Mouse (Mus musculus) thymus, postnatal 14 days (tissue): ENCODE measurements around the gene Ten1.

ENCODE experiments used
- DNase-seq: peaks from one replicate; pipeline ENCODE4 v3.0.0; 2021

The Ten1 gene

GRCm38 (mm10) chr11:116197584-116197906 is 1.1 kb upstream of the Ten1 start:
- no peak for DNase-seq

DNA sequence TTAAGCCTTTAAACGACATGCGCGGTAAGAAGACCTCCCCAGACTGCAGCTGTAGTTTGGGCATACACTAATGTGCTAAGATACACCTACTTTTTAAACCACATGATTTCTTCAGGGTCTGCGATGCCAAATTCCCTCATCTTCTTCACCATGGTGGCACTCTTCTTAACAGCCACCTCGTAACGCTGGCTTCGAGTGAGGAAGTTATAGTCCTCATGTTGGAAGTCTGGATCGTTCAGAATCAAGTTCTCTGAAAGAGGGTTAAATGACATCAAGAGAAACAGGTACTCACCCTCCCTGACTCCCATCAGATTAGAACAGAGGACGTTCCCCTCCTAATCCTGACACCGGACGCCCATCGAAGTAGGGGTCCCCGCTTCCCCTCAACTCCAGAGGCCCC is 523 bp upstream of the Ten1 start:
- no peak for DNase-seq

DNA sequence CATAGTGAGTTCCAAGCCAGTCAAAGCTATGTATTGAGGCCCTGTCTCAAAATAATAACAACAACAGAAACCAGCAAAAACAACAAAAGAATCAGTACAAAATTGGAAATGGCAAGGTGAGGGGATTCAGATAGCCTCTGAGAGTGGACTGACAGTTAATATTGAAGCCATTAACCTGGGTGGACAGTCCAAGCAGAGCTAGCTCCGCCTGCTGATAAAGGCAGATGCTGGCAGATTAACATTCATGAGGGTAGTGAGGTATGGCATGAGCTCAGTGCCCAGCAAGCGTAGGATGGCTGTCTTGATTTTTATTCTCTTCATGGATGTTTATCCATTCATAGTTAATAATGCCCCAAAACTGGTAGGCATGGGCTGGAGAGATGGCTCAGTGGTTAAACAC is 2.5 kb downstream of the Ten1 start:
- DNase-seq: no peak

DNA sequence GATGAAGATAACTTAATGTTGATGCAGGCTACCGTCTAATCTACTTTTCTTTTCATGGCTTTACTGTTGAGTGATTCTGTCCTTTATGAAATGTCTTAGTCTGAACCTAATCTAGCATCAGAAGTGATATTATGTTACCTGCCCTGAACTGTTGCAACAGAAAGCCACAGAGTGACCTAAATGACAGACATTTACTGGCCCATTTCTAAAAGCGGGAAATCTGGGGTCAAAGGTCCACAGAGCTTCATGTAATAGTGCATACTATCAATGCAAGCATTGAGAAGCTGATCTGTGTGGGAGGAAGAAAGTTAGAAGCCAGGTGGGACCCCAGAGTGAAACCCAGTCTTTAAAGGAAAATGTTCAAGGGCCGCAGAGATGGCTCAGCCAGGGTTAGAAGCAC is 4.5 kb downstream of the Ten1 start:
- no peak for DNase-seq

GRCm38 (mm10) chr11:116206678-116207077 is 8.0 kb downstream of the Ten1 start:
- DNase-seq: no peak

DNA sequence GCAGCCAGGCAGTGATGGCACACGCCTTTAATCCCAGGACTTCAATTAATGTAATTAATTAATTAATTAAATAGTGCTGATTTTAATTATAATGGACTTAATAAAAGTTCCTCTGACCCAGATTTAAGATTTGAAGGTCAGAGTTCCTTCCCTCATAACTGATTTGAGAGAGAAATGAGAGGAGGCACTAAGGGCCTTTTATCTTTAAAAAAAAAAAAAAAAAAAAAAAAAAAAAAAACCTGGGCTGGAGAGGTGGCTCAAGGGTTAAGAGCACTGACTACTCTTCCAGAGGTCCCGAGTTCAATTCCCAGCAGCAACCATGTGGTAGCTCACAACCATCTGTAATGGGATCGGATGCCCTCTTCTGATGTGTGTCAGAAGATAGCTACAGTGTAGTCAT is 10.0 kb downstream of the Ten1 start:
- no peak for DNase-seq

DNA sequence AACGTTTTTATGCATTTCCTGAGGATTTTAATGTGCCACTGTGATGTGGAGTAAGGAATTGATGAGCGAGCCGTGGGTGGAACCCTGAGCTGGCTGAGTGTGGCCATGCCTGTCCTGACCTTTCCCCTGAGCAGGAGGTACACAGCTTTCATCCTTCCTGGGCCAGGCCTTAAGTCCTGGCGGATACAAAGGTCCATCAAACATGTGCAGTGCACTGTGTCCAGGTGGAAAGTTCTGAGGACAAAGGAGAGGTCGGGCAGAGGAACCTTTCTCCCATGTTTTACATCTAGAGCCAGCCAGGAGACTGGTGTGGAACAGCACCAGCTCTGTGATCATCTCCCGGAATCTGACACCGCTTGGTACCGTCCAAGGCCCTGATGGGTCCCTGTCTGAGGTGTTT is 10.6 kb downstream of the Ten1 start:
- DNase-seq: no peak

GRCm38 (mm10) chr11:116210696-116211095 is 12.0 kb downstream of the Ten1 start:
- no peak for DNase-seq

DNA sequence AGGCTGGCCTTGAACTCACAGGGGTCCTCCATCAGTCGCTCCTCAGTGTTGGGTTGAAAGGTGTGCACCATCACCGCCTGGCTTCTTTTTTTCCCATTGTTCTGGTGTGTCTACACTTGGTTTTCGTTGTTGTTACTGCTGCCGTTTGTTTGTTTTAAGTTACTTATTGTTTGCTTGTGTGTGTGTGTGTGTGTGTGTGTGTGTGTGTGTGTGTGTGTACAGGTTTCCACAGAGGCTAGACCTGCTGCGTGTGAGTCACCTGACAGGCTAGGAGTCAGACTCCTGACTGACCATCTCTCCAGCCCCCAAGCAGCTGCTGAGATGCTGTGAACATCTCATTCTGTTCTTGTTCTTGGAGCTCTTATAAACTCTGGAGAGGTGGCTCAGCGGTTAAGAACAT is 14.2 kb downstream of the Ten1 start:
- DNase-seq: no peak

DNA sequence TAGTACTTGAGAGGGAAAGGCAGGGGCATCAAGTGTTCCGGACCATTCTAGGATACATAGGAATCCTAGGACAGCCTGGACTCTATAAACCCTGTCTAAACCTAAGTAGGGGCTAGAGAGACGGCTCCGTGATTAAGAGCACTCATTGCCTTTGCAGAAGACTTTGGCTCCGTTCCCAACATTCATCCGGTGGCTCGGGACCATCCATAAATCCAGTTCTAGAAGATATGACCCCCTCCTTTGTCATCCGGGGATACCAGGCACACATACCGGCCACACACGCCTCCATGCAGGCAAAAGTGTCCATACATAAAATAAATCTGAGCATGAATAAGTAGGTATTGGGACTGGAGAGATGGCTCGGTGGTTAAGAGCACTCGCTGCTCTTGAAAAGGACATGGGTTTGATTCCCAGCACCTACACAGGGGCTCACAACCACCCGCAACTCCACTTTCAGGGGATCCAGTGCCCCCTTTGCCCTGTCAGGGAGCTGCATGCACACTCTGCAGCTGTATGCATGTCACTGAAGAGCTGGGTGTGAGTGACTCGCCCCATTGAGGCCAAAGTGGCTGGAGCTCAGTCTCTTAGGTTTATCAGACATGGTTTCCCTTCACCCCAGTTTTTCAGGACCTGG is 15.3 kb downstream of the Ten1 start:
- DNase-seq: no peak

- DNase-seq: peak; percentile 57
These were observed 16.5 kb downstream of the Ten1 start for GRCm38 (mm10) chr11:116215181-116215580.

DNA sequence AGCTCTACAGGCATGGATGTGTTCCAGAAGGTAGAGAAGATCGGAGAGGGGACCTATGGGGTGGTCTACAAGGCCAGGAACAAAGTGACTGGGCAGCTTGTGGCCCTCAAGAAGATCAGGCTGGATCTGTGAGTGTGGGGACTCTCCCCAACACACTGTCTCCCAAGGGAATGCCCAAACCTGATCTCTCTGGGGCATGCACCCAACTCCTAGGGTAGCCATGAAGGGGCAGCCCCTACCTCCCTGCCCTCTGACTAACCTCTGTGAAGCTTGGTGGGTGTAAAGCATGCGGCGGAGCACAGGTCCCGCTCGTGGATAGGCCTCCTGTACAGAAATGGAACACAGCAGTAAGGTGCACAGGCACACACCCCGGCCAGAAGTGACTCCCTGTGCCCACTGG is 17.3 kb downstream of the Ten1 start:
- no peak for DNase-seq

DNA sequence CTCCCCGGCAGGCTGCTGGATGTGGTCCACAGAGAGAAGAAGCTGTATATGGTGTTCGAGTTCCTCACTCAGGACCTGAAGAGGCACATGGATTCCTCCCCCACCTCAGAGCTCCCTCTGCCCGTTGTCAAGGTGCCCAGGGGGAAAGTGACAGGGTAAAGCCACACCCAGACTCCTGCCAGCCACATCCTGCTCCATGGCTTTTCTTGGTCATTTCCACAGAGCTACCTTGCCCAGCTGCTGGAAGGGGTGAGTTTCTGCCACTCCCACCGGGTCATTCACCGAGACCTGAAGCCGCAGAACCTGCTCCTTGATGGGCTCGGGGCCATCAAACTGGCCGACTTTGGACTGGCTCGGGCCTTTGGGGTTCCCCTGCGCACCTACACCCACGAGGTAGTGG is 17.9 kb downstream of the Ten1 start:
- DNase-seq: no peak

DNA sequence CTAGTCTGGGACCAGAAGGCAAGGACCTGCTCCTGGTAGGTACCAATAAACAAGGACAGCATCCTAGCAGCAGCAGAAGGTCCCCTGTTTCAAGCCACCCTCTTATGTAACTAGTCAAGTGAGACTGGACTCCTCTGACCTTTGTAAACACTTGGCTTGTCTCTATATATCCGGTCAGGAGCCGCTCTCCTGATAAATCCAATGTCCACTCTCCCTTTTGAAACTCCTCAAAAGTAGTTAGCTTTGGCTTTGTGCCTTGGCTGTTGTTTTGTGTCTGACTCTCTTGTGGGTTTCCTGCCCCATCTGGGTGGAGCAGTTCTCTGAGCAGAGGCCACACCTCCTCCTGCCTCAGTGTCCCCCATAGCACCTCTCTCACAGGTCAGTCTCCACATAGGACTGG is 19.6 kb downstream of the Ten1 start:
- DNase-seq: no peak

DNA sequence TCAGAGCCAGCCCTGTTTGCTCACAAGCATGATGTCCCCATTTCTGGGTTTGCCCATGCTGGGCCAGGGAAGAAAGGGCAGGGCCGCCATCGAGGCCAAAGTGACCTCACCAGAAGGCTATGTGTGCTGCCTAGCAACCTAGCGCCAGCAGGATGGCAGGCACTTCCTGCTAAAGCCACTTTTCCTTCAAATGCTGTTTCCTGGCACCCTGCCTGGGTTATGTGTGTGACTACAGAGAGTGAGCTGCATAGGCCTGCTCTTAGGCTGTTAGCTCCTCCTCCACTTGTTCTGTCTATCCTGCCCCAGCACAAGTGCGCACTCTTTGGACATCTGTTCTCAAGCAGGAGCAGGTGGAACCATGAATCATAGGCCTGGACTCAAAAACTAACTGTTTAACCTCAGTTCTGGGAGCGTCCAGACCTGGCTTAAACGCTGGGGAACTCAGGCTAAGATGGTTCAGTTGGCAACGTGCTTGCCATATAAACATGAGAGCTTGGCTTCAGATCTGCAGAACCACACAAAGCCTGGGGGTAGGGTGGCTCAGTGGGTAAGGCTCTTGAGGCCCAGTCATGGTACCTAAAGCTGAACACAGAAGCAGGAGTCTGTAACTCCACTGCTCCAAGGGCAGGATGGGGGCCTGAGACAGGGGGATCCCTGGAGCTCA is 20.2 kb downstream of the Ten1 start:
- no peak for DNase-seq

- peak; percentile 81 for DNase-seq
These were observed 21.2 kb downstream of the Ten1 start for GRCm38 (mm10) chr11:116219885-116220284.

- DNase-seq: no peak
These were observed 23.5 kb downstream of the Ten1 start for GRCm38 (mm10) chr11:116221931-116222739.

DNA sequence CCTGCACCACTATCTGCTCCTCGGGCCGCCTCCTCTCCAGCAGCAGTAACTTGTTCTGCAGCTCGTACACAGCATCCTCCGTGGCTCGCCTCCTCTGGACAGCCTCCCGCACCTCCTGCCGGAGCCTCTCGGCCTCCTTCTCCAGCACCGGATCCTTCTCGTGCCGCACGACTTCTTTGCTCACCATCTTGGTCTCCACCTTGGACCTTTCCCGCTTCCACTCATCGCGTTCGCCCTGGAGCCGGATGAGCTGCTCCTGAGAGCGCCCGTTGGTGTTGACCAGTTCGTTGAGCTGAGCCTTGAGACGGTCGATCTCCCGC is 24.0 kb downstream of the Ten1 start:
- DNase-seq: no peak

GRCm38 (mm10) chr11:116226414-116226813 is 27.8 kb downstream of the Ten1 start:
- DNase-seq: peak; percentile 89

DNA sequence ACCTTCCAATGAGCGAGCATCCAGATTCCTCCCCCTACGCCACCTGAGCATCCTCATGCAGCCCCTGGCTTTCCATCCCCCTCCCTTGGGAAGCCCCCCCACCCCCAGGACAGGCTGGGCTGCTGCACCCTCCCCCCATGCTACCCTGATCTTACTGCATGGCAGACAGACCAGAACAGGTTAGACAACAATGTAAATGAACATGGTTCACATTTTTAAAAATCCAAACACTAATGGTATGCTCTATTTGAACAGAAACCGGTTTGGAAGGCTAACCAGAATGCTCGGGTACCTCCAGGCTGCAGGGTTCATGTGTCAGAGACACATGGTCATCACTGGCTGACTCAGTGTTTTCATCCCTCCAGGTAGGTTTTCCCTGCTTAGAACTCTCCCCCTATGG is 30.0 kb downstream of the Ten1 start:
- no peak for DNase-seq

GRCm38 (mm10) chr11:116232427-116232826 is 33.8 kb downstream of the Ten1 start:
- DNase-seq: no peak

DNA sequence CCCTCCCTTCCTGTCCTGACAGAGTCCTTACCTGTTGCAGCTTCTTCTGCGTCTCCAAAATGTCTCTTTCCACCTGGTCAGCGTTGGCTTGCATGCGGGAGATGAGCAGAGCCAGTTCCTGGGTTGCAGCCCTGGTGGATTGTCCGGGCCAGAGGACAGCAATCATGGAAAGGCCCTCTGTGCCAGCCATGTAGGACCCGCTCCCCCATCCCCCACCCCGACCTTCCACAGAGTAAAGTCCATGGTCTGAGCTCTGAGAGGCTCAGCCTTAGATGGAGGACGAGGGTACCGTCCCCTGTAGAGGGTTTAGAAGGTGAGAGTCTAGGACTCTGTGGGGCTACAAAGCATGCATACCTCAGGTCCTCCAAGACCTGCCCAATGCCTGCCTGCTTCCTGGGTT is 36.2 kb downstream of the Ten1 start:
- DNase-seq: no peak

- DNase-seq: peak; percentile 82
These were observed 39.2 kb downstream of the Ten1 start, which contains the start of gene Evpl for GRCm38 (mm10) chr11:116237742-116238395. Gene Evpl, minus strand, starts transcription at chr11:116238077.

DNA sequence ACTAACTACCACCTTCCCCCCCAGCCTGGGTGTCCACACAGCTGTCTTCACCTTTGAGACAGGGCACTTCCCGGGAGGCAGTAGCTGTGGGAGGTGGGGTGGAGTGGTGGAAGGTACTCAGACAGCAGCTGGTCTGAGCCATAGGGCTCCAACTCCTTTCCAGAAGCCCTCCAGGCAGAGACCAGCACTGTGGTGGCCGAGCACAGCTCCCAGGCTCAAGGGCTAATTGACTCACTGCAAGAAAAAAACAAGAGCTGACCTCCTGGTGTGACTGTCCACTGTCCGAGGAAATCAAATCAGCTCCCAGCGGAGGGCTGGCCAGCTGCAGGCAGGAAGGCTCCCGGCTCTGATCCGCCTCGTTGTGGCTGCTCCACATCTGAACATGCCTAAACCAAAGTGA is 41.1 kb downstream of the Ten1 start:
- no peak for DNase-seq
